Comparison of ENCODE assay signal across 8 mouse cellular contexts in the genomic region with DNA sequence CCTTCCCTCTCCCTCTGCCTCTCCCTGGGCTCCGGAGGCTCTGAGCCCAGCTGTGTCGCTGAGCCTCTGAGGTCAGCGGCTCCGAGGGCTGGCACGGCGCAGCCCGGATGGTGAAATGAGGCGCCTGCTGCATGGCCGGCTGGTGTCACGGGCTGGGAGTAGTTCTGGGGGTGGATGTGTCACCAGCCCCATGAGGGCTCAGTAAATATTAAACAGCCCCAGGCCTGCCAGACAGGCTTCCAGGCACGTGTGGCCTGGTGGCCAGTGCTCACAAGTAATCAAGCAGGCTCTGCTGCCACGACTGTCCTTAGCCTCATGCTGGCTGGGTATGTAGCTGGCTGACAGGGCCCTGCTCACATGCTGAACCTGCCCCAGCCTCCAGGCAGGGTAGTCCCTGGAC. TPM values are rescaled to one million over a fixed set of nuclear protein-coding genes. Genes with fewer than 3 reads are reported as not detected.
DNase-seq lines count a peak whose midpoint lies in the region; ATAC-seq and TF ChIP-seq lines count a peak whose summit lies in the region.

No protein-coding gene starts in this region.

- no peak overlapping the region for H3K9ac ChIP-seq in midbrain, embryonic 11.5 days (ENCODE audit: low read length)
- H3K9ac ChIP-seq in midbrain, postnatal 0 days (replicated peaks; ENCODE audit: low read length, poor library complexity, severe bottlenecking), result no peak overlapping the region
- no peak overlapping the region for H3K9ac ChIP-seq in kidney, embryonic 15.5 days

- no peak overlapping the region for H3K4me2 ChIP-seq in midbrain, embryonic 11.5 days
- H3K4me2 ChIP-seq in midbrain, postnatal 0 days (ENCODE audit: low read depth, low read length, poor library complexity, severe bottlenecking), result no peak overlapping the region
- H3K4me2 ChIP-seq in kidney, embryonic 15.5 days, result peak overlapping the region; percentile 21; the same call in 1 of the 2 replicates

- H3K27me3 ChIP-seq in midbrain, embryonic 11.5 days (ENCODE audit: control insufficient read depth, insufficient read depth, low read length), result no peaks in the 10 kb centered on the region
- H3K27me3 ChIP-seq in midbrain, postnatal 0 days (ENCODE audit: insufficient read depth, low read length), result no peaks in the 10 kb centered on the region
- no peaks in the 10 kb centered on the region for H3K27me3 ChIP-seq in kidney, embryonic 15.5 days

- no peak overlapping the region for H3K27ac ChIP-seq in midbrain, embryonic 11.5 days (ENCODE audit: low read depth, low read length)
- H3K27ac ChIP-seq in midbrain, postnatal 0 days (ENCODE audit: low read depth, low read length), result no peak overlapping the region
- no peak overlapping the region for H3K27ac ChIP-seq in kidney, embryonic 15.5 days

- no peak for TF ChIP-seq CTCF in midbrain, postnatal 0 days (IDR thresholded peaks at IDR 0.05)

- no peak overlapping the region for H3K4me3 ChIP-seq in midbrain, embryonic 11.5 days (ENCODE audit: low read depth, low read length)
- no peak overlapping the region for H3K4me3 ChIP-seq in midbrain, postnatal 0 days (ENCODE audit: low read depth, low read length)
- no peak overlapping the region for H3K4me3 ChIP-seq in kidney, embryonic 15.5 days (replicated peaks)

- DNase-seq in adrenal gland, adult 2 months, result peak; percentile 49
- DNase-seq in adrenal gland, postnatal 25 days, result no peak
- DNase-seq in midbrain, embryonic 11.5 days (ENCODE audit: low spot score, missing footprints), result no peak
- DNase-seq in midbrain, postnatal 0 days (ENCODE audit: low spot score), result no peak
- peak; percentile 67 for DNase-seq in lung, postnatal 10 days
- DNase-seq in thymus, postnatal 4 days, result no peak
- no peak for DNase-seq in cerebellum, adult 11-12 months

- H3K9me3 ChIP-seq in midbrain, embryonic 11.5 days (ENCODE audit: control insufficient read depth, low read length), result no peaks in the 10 kb centered on the region
- 0 out of 2 replicates have a peak, but pooled peaks cover 5% of the 10 kb centered on the region for H3K9me3 ChIP-seq in midbrain, postnatal 0 days (ENCODE audit: low read length)
- peaks cover 4% of the 10 kb centered on the region; the same call in 1 of the 2 replicates for H3K9me3 ChIP-seq in kidney, embryonic 15.5 days (replicated peaks)

- H3K36me3 ChIP-seq in midbrain, embryonic 11.5 days (ENCODE audit: control insufficient read depth, insufficient read depth, low read length), result no peaks in the 10 kb centered on the region
- no peaks in the 10 kb centered on the region for H3K36me3 ChIP-seq in midbrain, postnatal 0 days (ENCODE audit: insufficient read depth, low read length)
- no peaks in the 10 kb centered on the region for H3K36me3 ChIP-seq in kidney, embryonic 15.5 days

- 83% methylated on average over 12 of the region's 12 CpGs for WGBS in midbrain, embryonic 11.5 days
- 54% methylated on average over 12 of the region's 12 CpGs for WGBS in midbrain, postnatal 0 days
- 34% methylated on average over 12 of the region's 12 CpGs for WGBS in kidney, embryonic 15.5 days

- no peaks in the 10 kb centered on the region for H3K4me1 ChIP-seq in midbrain, embryonic 11.5 days (ENCODE audit: control insufficient read depth, insufficient read depth, low read length)
- no peaks in the 10 kb centered on the region for H3K4me1 ChIP-seq in midbrain, postnatal 0 days (ENCODE audit: insufficient read depth, low read length)
- peaks cover 26% of the 10 kb centered on the region for H3K4me1 ChIP-seq in kidney, embryonic 15.5 days

- 0 out of 2 replicates have a peak, but pooled peaks have one; percentile 16 for ATAC-seq in midbrain, embryonic 11.5 days (ENCODE audit: low FRiP score)
- ATAC-seq in midbrain, postnatal 0 days (ENCODE audit: low FRiP score), result no peak
- peak; percentile 69 for ATAC-seq in kidney, embryonic 15.5 days (replicated peaks; ENCODE audit: low FRiP score)

RNA-seq across cellular contexts. Expression of a gene that starts 7.0 kb away (rescaled TPM):
- 1 to 10 TPM; 1.7 to 3.0 TPM for total RNA-seq in adrenal gland, adult 2 months (2021)
- 3.5 and 4.0 TPM in 2 replicates for polyA plus RNA-seq in adrenal gland, adult 2 months (2012; rRNA removed)
- total RNA-seq in adrenal gland, postnatal 25 days (2021), result 2.1 and 2.8 TPM in 2 replicates
- polyA plus RNA-seq in midbrain, embryonic 11.5 days (2014; fragmentation: Nextera tagmentation; extraction: Ambion mirVana), result 0.57 and 0.75 TPM in 2 replicates
- 0.57 and 0.99 TPM in 2 replicates for total RNA-seq in midbrain, postnatal 0 days (2014; rRNA removed)
- 0.28 and 0.42 TPM in 2 replicates for polyA plus RNA-seq in midbrain, postnatal 0 days (2015; fragmentation: Nextera tagmentation; extraction: Ambion mirVana)
- 1.6 and 1.9 TPM in 2 replicates for polyA plus RNA-seq in kidney, embryonic 15.5 days (2015; fragmentation: Nextera tagmentation; extraction: Ambion mirVana)

Comparison
In these comparisons a context has a peak if more than half of its experiments do, and no peak if none do; other contexts are left out.
1. DNase-seq: peak in adrenal gland, adult 2 months (single experiment) and lung, postnatal 10 days (single experiment); none in adrenal gland, postnatal 25 days (single experiment), midbrain, embryonic 11.5 days (single experiment), midbrain, postnatal 0 days (single experiment), thymus, postnatal 4 days (single experiment) and cerebellum, adult 11-12 months (single experiment).